Mouse (Mus musculus) hindbrain, embryonic 11.5 days (tissue): ENCODE results near the gene Dpm2. TPM values are rescaled to one million over a fixed set of nuclear protein-coding genes. Genes with fewer than 3 reads are reported as not detected.

ENCODE experiments used
- ATAC-seq: fragments of 200-750 bp; cut with Nextera tagmentation; 2 replicates; pipeline ENCODE4 v1.8.0; 2017; ENCODE audit warnings: mild to moderate bottlenecking, moderate TSS enrichment, moderate library complexity; ENCODE audit not compliant: low FRiP score
- DNase-seq: peaks from one replicate; pipeline ENCODE4 v3.0.0-alpha.2; 2015; ENCODE audit warnings: low spot score
- H3K27ac ChIP-seq: fragments of 300-500 bp; sonication (generic); 2 replicates; pipeline ENCODE4 v1.5.1; 2014; ENCODE audit warnings: mild to moderate bottlenecking, low read depth, low read length
- H3K27me3 ChIP-seq: fragments of 300-500 bp; sonication (generic); 2 replicates; pipeline ENCODE4 v1.6.1; 2014; ENCODE audit warnings: mild to moderate bottlenecking, low read length, moderate library complexity, mixed read lengths; ENCODE audit not compliant: control insufficient read depth, insufficient read depth
- H3K36me3 ChIP-seq: fragments of 300-500 bp; sonication (generic); 2 replicates; pipeline ENCODE4 v1.6.1; 2014; ENCODE audit warnings: mild to moderate bottlenecking, low read length, moderate library complexity, mixed read lengths; ENCODE audit not compliant: control insufficient read depth, insufficient read depth
- H3K4me1 ChIP-seq: fragments of 300-500 bp; sonication (generic); replicated peaks from 2 replicates; pipeline ENCODE4 v1.6.1; 2014; ENCODE audit warnings: low read length, mixed read lengths; ENCODE audit not compliant: control insufficient read depth, insufficient read depth
- H3K4me2 ChIP-seq: fragments of 300-500 bp; sonication (generic); replicated peaks from 2 replicates; pipeline ENCODE4 v1.6.1; 2014; ENCODE audit warnings: mild to moderate bottlenecking, low read depth, low read length
- H3K4me3 ChIP-seq: fragments of 300-500 bp; sonication (generic); 2 replicates; pipeline ENCODE4 v1.5.1; 2014; ENCODE audit warnings: low read depth, low read length
- H3K9ac ChIP-seq: fragments of 300-500 bp; sonication (generic); 2 replicates; pipeline ENCODE4 v1.6.1; 2014; ENCODE audit warnings: low read depth, low read length
- H3K9me3 ChIP-seq: fragments of 300-500 bp; sonication (generic); 2 replicates; pipeline ENCODE4 v1.6.1; 2016; ENCODE audit warnings: low read length; ENCODE audit not compliant: control insufficient read depth
- WGBS: fragments of 180-500 bp; shearing (Covaris S2); extraction: QIAGEN DNeasy Blood & Tissue Kit; methylation state at CpG from one replicate; pipeline ENCODE4 v1.1.7; 2014; 5-methylcytosine and 5-hydroxymethylcytosine counted together
- polyA plus RNA-seq: library from polyadenylated mRNA; unstranded; fragments of >200 nt; fragmentation: Nextera tagmentation; extraction: Ambion mirVana; gene quantifications from 2 replicates; pipeline ENCODE4 v1.2.1, GENCODE M21; 2014

The Dpm2 gene
- polyA plus RNA-seq, 1 experiment from 2014 or later, result 125 TPM

DNA sequence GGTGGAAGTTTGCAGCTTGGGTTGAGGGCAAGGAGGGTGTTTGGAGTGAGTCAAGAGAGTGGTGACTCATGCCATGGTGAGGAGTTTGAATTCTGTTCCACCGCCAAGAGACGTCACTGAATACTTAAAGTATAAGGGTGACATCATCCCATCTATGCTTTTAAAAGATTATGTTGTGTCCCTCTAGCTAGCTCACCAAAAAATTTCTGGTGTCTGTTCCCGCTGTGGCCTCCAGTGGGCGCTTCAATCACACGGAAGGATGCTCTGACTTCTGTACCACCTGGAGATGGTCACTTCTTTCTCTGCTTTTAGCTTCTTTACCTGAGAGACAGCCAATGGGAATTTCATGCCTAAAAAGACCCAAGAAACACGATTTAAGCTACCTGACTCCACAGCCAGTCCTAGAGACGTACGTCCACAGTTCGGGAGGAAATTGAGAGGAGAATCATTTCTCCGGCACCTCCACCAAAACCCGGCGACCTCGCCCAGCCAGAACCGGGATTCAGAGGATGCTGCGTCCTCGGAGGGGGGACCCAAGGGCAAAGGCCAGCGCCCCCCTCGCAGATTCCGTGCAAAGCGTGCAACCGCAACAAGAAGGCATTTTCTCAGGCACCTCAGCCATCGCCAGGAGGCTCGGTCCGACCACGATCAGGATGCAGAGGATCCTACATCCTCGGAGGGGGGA lies 4.4 kb downstream of the Dpm2 start:
- 2% methylated on average over 26 of the region's 26 CpGs for WGBS
- H3K4me3 ChIP-seq, result peak overlapping the region; percentile 52
- H3K27me3 ChIP-seq, result no peaks in the 10 kb centered on the region; the same call in 1 of the 2 replicates
- ATAC-seq, result no peak
- no peaks in the 10 kb centered on the region for H3K4me1 ChIP-seq
- peak; percentile 80 for DNase-seq
- no peak overlapping the region for H3K27ac ChIP-seq
- no peaks in the 10 kb centered on the region for H3K9me3 ChIP-seq
- no peaks in the 10 kb centered on the region for H3K36me3 ChIP-seq
- H3K4me2 ChIP-seq, result peak overlapping the region; percentile 98
- peak overlapping the region; percentile 61 for H3K9ac ChIP-seq

DNA sequence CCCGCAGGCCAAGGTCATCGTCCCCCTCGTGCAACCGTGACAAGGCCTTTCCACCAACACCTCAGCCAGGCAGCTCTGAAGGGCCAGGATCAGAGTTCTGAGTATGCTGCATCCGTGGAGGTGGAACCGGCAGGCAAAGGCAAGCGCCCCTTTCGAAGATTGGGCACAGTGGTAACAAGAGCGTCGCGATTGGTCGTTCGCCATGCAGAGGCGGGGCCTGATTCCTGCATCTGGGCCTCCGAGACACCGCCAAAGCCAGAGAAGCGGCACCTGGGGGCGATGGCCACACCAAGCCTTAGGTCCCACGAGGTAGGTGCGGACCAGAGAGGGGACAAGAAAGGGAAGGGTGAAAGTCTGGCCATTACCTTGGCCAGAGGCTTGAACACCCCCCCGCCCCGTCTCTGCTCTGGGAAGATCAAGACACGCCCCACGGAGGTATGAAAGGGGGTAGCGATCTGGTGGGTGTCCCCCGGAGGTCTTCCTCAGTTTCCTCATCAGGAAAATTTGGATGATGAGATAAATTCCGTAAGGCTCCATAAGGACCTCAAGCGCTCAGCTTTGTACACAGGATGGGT lies 5.0 kb downstream of the Dpm2 start, which contains the start of gene 9430097D07Rik:
TSS of gene 9430097D07Rik (minus strand) at position 99 of the 575 bp plus-strand sequence.
- H3K9me3 ChIP-seq, result no peaks in the 10 kb centered on the region
- H3K4me1 ChIP-seq, result no peaks in the 10 kb centered on the region
- no peaks in the 10 kb centered on the region; the same call in 1 of the 2 replicates for H3K27me3 ChIP-seq
- peak within 1 kb of the TSS; percentile 98 for H3K4me2 ChIP-seq
- peak within 1 kb of the TSS; percentile 52 for H3K4me3 ChIP-seq
- DNase-seq (peak; percentile 79), ATAC-seq (peak; percentile 67)
- no peaks in the 10 kb centered on the region for H3K36me3 ChIP-seq
- H3K27ac ChIP-seq, result no peak within 1 kb of the TSS
- H3K9ac ChIP-seq, result peak within 1 kb of the TSS; percentile 61
- 8% methylated on average over 28 of the region's 28 CpGs for WGBS

DNA sequence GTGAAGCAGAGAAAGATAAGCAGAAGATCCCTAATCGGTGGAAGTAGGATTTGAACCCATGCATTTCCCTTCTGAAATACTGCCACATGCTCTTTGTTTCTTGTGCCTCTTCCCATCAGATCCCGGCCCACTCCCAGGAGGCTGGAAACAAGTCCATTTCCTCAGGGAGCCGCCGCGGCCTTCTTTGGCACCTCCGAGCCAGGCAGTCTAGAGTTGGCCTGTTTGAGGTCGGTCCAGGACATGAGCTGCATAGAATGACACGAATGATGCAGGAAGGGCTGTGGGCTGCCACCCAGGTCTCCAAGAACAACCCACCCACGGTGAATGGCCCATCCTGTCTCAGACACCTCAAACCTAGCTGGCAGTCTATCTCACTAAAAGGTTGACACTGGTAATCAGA lies 5.9 kb downstream of the Dpm2 start:
- ATAC-seq (no peak), DNase-seq (no peak)
- WGBS, result 89% methylated on average over 9 of the region's 9 CpGs
- H3K9ac ChIP-seq, result no peak overlapping the region
- no peak overlapping the region for H3K27ac ChIP-seq
- no peaks in the 10 kb centered on the region for H3K9me3 ChIP-seq
- H3K4me1 ChIP-seq, result no peaks in the 10 kb centered on the region
- no peaks in the 10 kb centered on the region for H3K36me3 ChIP-seq
- H3K27me3 ChIP-seq, result no peaks in the 10 kb centered on the region; the same call in 1 of the 2 replicates
- no peak overlapping the region for H3K4me2 ChIP-seq
- no peak overlapping the region for H3K4me3 ChIP-seq

DNA sequence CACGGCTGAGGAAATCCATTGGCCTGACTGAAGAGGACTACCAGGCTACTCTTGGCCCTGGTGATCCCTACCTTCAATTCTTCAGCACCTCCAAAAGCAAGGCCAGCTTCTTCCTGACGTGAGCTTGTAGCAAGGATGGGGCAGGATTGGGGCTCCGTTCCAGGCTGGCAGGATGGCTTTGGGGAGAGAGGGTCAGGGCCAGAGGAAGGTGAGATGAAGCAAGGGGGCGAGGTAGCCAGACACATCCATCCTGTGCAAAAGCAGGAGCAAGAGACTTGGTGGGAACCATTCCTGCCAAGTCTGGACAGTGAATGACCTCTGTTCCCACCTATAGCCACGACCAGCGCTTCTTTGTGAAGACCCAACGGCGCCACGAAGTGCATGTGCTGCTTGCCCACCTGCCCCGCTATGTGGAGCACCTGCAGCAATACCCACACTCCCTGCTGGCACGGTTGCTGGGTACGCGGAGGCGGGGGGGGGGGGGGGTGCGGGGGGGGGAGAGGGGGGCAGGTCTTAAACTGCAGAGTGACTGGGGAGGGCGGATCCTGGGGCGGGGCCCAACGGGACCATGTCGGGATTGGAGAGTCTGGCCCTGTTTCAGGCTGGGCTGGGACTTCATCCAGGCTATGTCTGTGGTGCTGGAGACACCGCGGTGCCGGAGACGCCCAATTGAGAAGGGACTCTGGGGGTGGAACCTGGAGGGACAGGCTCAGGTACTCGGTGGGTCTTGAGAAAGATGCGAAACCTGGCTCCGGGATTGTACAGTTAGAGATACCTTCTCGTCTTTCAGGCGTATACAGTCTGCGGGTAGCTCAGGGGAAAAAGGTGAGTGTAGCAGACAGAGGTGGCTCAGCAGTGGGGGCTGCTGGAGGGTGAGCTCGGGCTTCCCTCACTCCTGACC lies 7.7 kb downstream of the Dpm2 start:
- no peaks in the 10 kb centered on the region for H3K4me1 ChIP-seq
- H3K9ac ChIP-seq, result no peak overlapping the region
- no peak overlapping the region for H3K4me2 ChIP-seq
- 41% methylated on average over 24 of the region's 30 CpGs for WGBS
- peaks cover 9% of the 10 kb centered on the region; the same call in 1 of the 2 replicates for H3K27me3 ChIP-seq
- H3K27ac ChIP-seq, result no peak overlapping the region
- H3K36me3 ChIP-seq, result no peaks in the 10 kb centered on the region
- no peaks in the 10 kb centered on the region for H3K9me3 ChIP-seq
- no peak for ATAC-seq
- H3K4me3 ChIP-seq, result no peak overlapping the region
- DNase-seq, result no peak

DNA sequence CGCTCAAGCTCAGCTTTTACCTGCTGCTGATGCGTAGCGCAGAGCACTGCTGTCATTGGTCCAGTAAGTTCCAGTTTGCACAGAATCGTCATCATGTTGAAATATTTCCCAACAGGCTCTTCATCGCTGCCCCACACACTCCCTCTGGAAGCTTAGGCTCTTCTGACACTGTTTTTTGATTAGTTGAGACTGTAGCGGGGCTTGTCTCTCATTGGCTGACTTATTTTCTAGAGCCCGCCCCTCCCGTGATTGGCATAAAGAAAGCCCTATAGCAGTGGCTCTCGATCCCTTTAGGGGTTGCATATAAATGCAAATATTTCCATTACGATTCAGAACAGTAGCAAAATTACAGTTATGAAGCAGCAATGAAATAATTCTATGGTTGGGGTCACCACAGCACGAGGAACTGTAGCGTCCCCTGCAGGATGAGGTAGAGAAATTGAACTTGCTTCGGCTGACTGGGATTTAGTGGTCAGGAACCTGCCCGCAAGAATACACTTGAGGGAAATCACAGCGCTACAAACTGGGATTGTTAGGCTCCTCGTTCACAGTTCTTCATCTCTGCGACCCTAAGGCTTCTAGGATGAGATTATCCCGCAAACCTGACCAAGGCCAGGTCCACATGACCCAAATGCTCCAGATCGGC lies 10.9 kb downstream of the Dpm2 start:
- H3K27ac ChIP-seq, result no peak overlapping the region
- no peaks in the 10 kb centered on the region for H3K36me3 ChIP-seq
- H3K4me2 ChIP-seq, result no peak overlapping the region
- H3K9me3 ChIP-seq, result no peaks in the 10 kb centered on the region
- H3K27me3 ChIP-seq, result peaks cover 9% of the 10 kb centered on the region; the same call in 1 of the 2 replicates
- no peak overlapping the region for H3K9ac ChIP-seq
- no peak for ATAC-seq
- H3K4me1 ChIP-seq, result no peaks in the 10 kb centered on the region
- H3K4me3 ChIP-seq, result no peak overlapping the region
- WGBS, result 33% methylated on average over 19 of the region's 19 CpGs
- DNase-seq, result peak; percentile 74

DNA sequence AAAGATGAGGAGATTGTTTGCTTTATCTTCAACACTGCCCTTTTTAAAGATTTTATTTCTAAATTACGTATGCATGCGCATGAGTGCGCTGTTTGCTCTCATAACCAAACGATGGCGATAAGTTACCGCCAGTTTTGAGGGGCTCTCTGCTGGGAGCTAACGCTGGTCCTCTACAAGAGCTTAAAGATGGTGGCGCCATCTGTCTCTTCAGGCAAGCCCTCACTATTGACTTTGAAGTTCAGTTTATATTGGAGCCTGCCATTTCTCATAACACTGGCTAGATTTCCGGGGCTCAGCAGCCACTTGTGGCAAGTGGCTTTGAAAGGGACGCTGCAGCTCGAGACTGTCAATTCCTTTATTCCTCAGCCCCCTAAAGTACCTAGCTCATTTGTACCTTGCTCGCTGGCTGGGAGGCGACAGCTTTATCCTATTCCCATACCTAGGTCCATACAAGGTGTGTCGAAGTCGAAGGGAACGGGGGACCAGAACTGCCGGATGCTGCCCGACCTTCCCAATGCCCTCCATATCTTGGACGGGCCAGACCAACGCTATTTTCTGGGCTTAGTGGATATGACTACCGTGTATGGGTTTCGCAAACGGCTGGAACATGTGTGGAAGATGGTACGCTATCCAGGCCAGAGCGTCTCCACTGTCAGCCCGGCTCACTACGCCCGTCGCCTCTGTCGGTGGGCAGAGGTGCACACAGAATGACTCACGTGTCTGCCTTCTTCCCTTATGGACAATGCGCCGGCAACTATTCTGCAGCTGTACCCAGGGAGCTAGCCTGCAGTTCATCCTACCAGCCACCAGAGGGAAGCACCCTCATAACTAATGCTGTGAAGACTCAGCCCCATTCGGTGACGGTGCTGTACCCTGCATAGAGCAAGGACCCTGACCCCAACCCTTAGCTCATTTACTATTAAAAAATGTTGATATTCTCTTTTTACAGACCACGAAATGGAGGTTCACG lies 12.5 kb downstream of the Dpm2 start:
- H3K9ac ChIP-seq, result peak overlapping the region; percentile 35; the same call in 1 of the 2 replicates
- ATAC-seq, result peak; percentile 85
- peak; percentile 90 for DNase-seq
- no peak overlapping the region for H3K27ac ChIP-seq
- H3K4me3 ChIP-seq, result peak overlapping the region; percentile 21; the same call in 1 of the 2 replicates
- H3K4me1 ChIP-seq, result no peaks in the 10 kb centered on the region
- no peaks in the 10 kb centered on the region for H3K9me3 ChIP-seq
- no peaks in the 10 kb centered on the region for H3K36me3 ChIP-seq
- peaks cover 9% of the 10 kb centered on the region; the same call in 1 of the 2 replicates for H3K27me3 ChIP-seq
- 16% methylated on average over 37 of the region's 37 CpGs for WGBS
- peak overlapping the region; percentile 36 for H3K4me2 ChIP-seq

DNA sequence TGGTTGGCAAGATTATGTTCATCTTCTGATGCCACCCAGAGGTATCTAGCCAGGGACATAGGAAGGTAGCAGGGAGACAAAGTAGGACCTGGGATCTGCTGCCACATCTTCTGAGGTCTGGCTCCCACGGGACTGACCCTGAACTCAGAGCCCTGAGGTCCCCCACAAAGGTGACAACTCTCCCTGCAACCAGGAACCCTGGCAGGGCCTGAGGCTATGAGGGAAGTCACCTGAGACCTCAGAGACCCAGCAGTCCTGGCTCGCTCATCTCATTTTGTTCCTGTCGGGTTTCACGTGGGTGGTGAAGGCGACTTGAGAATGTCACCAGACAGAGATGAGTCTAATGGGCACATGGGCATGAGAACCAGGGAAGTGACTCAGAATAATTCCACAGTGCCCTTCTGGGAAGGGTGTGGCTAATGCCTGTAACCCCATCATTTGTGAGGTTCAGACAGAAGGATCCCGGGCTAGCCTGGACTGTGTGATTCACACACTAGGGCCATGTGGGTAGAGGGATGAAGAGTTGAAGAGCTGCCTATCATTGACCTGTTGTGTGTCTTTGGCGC lies 14.6 kb downstream of the Dpm2 start:
- no peak overlapping the region for H3K27ac ChIP-seq
- H3K4me3 ChIP-seq, result no peak overlapping the region
- DNase-seq, result no peak
- no peak overlapping the region for H3K9ac ChIP-seq
- 81% methylated on average over 7 of the region's 7 CpGs for WGBS
- no peak overlapping the region for H3K4me2 ChIP-seq
- ATAC-seq, result no peak
- H3K27me3 ChIP-seq, result peaks cover 9% of the 10 kb centered on the region; the same call in 1 of the 2 replicates
- H3K9me3 ChIP-seq, result no peaks in the 10 kb centered on the region
- H3K4me1 ChIP-seq, result no peaks in the 10 kb centered on the region
- H3K36me3 ChIP-seq, result no peaks in the 10 kb centered on the region
